Mouse (Mus musculus) kidney, postnatal 36 days (tissue): ENCODE measurements around the gene Bicc1.
A peak's percentile ranks its signal among the peaks of the same experiment; 100 is the strongest.

ENCODE experiments used
- DNase-seq, 2 experiments: peaks; one replicate each; pipeline ENCODE4 v3.0.0; 2021 to 2022; ENCODE audit warnings: mixed read lengths in 2 of 2

The Bicc1 gene

GRCm38 (mm10) chr10:71159676-71160235 lies at the start of gene Bicc1:
Bicc1 (minus strand) TSS chr10:71159700.
- peak; percentile 51 to 82 for DNase-seq

GRCm38 (mm10) chr10:71201512-71201911 lies 42.0 kb upstream of the Bicc1 start:
- DNase-seq: no peak

- no peak for DNase-seq
Measured at GRCm38 (mm10) chr10:71200964-71201363, 41.5 kb upstream of the Bicc1 start.

GRCm38 (mm10) chr10:71198676-71199075 lies 39.2 kb upstream of the Bicc1 start:
- peak; percentile 40 to 60 for DNase-seq

- peak in 1 of 2 experiments; percentile 14 for DNase-seq
Measured at GRCm38 (mm10) chr10:71197036-71197785, 37.7 kb upstream of the Bicc1 start.

GRCm38 (mm10) chr10:71195501-71195900 lies 36.0 kb upstream of the Bicc1 start:
- peak; percentile 19 to 57 for DNase-seq

GRCm38 (mm10) chr10:71194713-71195112 lies 35.2 kb upstream of the Bicc1 start:
- peak in 1 of 2 experiments; percentile 17 for DNase-seq

GRCm38 (mm10) chr10:71193319-71193718 lies 33.8 kb upstream of the Bicc1 start:
- DNase-seq: no peak

- peak; percentile 19 to 59 for DNase-seq
Measured at GRCm38 (mm10) chr10:71192886-71193285, 33.4 kb upstream of the Bicc1 start.

GRCm38 (mm10) chr10:71188681-71189080 lies 29.2 kb upstream of the Bicc1 start:
- peak; percentile 35 to 65 for DNase-seq

- no peak for DNase-seq
Measured at GRCm38 (mm10) chr10:71185059-71185458, 25.6 kb upstream of the Bicc1 start.

- DNase-seq: no peak
Measured at GRCm38 (mm10) chr10:71183339-71184031, 24.0 kb upstream of the Bicc1 start.

- DNase-seq: peak; percentile 36 to 39
Measured at GRCm38 (mm10) chr10:71181931-71182330, 22.4 kb upstream of the Bicc1 start.

- peak; percentile 26 to 43 for DNase-seq
Measured at GRCm38 (mm10) chr10:71181091-71181490, 21.6 kb upstream of the Bicc1 start.

GRCm38 (mm10) chr10:71180057-71180456 lies 20.6 kb upstream of the Bicc1 start:
- no peak for DNase-seq

GRCm38 (mm10) chr10:71177201-71177600 lies 17.7 kb upstream of the Bicc1 start:
- DNase-seq: no peak

GRCm38 (mm10) chr10:71176341-71176740 lies 16.8 kb upstream of the Bicc1 start:
- DNase-seq: no peak

GRCm38 (mm10) chr10:71175280-71175679 lies 15.8 kb upstream of the Bicc1 start:
- DNase-seq: no peak

- no peak for DNase-seq
Measured at GRCm38 (mm10) chr10:71171414-71171813, 11.9 kb upstream of the Bicc1 start.

- peak; percentile 21 to 35 for DNase-seq
Measured at GRCm38 (mm10) chr10:71170771-71171170, 11.3 kb upstream of the Bicc1 start.

GRCm38 (mm10) chr10:71169811-71170210 lies 10.3 kb upstream of the Bicc1 start:
- DNase-seq: no peak

- no peak for DNase-seq
Measured at GRCm38 (mm10) chr10:71169171-71169570, 9.7 kb upstream of the Bicc1 start.

- no peak for DNase-seq
Measured at GRCm38 (mm10) chr10:71160449-71160848, 949 bp upstream of the Bicc1 start.
